Mouse (Mus musculus): ENCODE measurements around the gene Ppp4r2.

- TF ChIP-seq CTCF (IDR thresholded peaks at IDR 0.05; ENCODE audit: low read depth) (no peak), EP300 (IDR thresholded peaks at IDR 0.05; ENCODE audit: low read depth) (no peak)
Observed at GRCm38 (mm10) chr6:100821367-100821766, 12.1 kb upstream of the Ppp4r2 start.

Measured in heart, postnatal 0 days (tissue).